Mouse (Mus musculus) CH12.LX (cell line): ENCODE results near the gene Znhit3. TPM values are rescaled to one million over a fixed set of nuclear protein-coding genes. Genes with fewer than 3 reads are reported as not detected.

Experiments
- DNase-seq: peaks from one replicate; pipeline ENCODE4 v3.0.0-alpha.2; 2013; ENCODE audit errors: extremely low read depth
- H3K27ac ChIP-seq: 2 replicates; pipeline ENCODE4 v1.5.1; 2012; ENCODE audit warnings: low read depth, mild to moderate bottlenecking, control low read depth, moderate library complexity; ENCODE audit not compliant: insufficient read depth
- H3K27me3 ChIP-seq: replicated peaks from 2 replicates; pipeline ENCODE3; 2012; ENCODE audit warnings: inconsistent platforms
- H3K36me3 ChIP-seq, 2 experiments: replicated peaks in 1 of 2; 2 replicates each; pipeline versions ENCODE3 to v1.6.1; 2012; ENCODE audit warnings: inconsistent platforms in 1 of 2, low read length in 1 of 2, mild to moderate bottlenecking in 1 of 2, mixed read lengths in 1 of 2, moderate library complexity in 1 of 2; ENCODE audit not compliant: control insufficient read depth in 1 of 2, insufficient read depth in 1 of 2
- H3K4me1 ChIP-seq, 2 experiments: 2 replicates each; pipeline ENCODE4 v1.6.1; 2012; ENCODE audit warnings: inconsistent platforms in 1 of 2, moderate library complexity in 1 of 2; ENCODE audit not compliant: insufficient read depth in 2 of 2, control insufficient read depth in 1 of 2
- H3K4me2 ChIP-seq: 2 replicates; pipeline ENCODE4 v1.6.1; 2012; ENCODE audit warnings: low read depth, mild to moderate bottlenecking, control low read depth; ENCODE audit not compliant: poor library complexity, insufficient read depth, severe bottlenecking
- H3K4me3 ChIP-seq, 3 experiments: fragments of 150-350 bp in 1 of 3; sonication (generic) in 1 of 3; replicated peaks in 1 of 3; 2 replicates each; pipeline versions ENCODE3 to v1.5.1; 2011 to 2012; ENCODE audit warnings: low read depth in 2 of 3, low read length in 2 of 3, mild to moderate bottlenecking in 2 of 3, moderate library complexity in 2 of 3, control low read depth in 1 of 3, improper control_type of control experiment in 1 of 3, inconsistent platforms in 1 of 3, mixed read lengths in 1 of 3; ENCODE audit not compliant: poor library complexity in 1 of 3
- H3K79me2 ChIP-seq: replicated peaks from 2 replicates; pipeline ENCODE4 v1.6.1; 2012; ENCODE audit warnings: mild to moderate bottlenecking, moderate library complexity; ENCODE audit not compliant: control insufficient read depth, poor library complexity, insufficient read depth, severe bottlenecking; ENCODE audit errors: extremely low read depth
- H3K9ac ChIP-seq: 2 replicates; pipeline ENCODE4 v1.6.1; 2012; ENCODE audit warnings: low read depth, mild to moderate bottlenecking, control low read depth, moderate library complexity; ENCODE audit not compliant: insufficient read depth
- H3K9me3 ChIP-seq: replicated peaks from 2 replicates; pipeline ENCODE3; 2012; ENCODE audit warnings: low read length, inconsistent platforms, mixed read lengths
- BHLHE40 ChIP-seq: IDR thresholded peaks from 2 replicates; pipeline ENCODE4 v1.6.1; 2011; ENCODE audit warnings: mild to moderate bottlenecking, low read depth, low read length, improper control_type of control experiment
- CHD1 ChIP-seq: IDR thresholded peaks from 2 replicates; pipeline ENCODE4 v1.6.1; 2012; ENCODE audit warnings: low read depth, low read length, improper control_type of control experiment, inconsistent platforms
- CHD2 ChIP-seq: IDR thresholded peaks from 2 replicates; pipeline ENCODE4 v1.6.1; 2011; ENCODE audit warnings: low read length, improper control_type of control experiment
- CTCF ChIP-seq, 2 experiments: IDR thresholded peaks in 1 of 2; conservative IDR thresholded peaks in 1 of 2; 2 replicates each; pipeline ENCODE4 v1.5.1; 2011 to 2012; ENCODE audit warnings: low read depth in 2 of 2, low read length in 2 of 2, improper control_type of control experiment in 1 of 2, inconsistent platforms in 1 of 2, mild to moderate bottlenecking in 1 of 2, moderate library complexity in 1 of 2
- E2F4 ChIP-seq: IDR thresholded peaks from 2 replicates; pipeline ENCODE4 v1.6.1; 2011; ENCODE audit warnings: low read depth, low read length, improper control_type of control experiment; ENCODE audit not compliant: insufficient replicate concordance
- ELF1 ChIP-seq: IDR thresholded peaks from 2 replicates; pipeline ENCODE4 v1.6.1; 2014; ENCODE audit warnings: low read depth, mild to moderate bottlenecking, inconsistent platforms, low read length, improper control_type of control experiment
- EP300 ChIP-seq: IDR thresholded peaks from 2 replicates; pipeline ENCODE4 v1.6.1; 2011; ENCODE audit warnings: low read length, improper control_type of control experiment
- ETS1 ChIP-seq: conservative IDR thresholded peaks from 2 replicates; pipeline ENCODE4 v1.6.1; 2012; ENCODE audit warnings: low read depth, mild to moderate bottlenecking, inconsistent platforms, low read length, improper control_type of control experiment, moderate library complexity
- GABPA ChIP-seq: IDR thresholded peaks from 2 replicates; pipeline ENCODE4 v1.6.1; 2012; ENCODE audit warnings: low read depth, low read length, improper control_type of control experiment, inconsistent platforms; ENCODE audit not compliant: insufficient replicate concordance
- HCFC1 ChIP-seq: IDR thresholded peaks from 2 replicates; pipeline ENCODE4 v1.6.1; 2012; ENCODE audit warnings: low read depth, mild to moderate bottlenecking, inconsistent platforms, low read length, improper control_type of control experiment
- IRF4 ChIP-seq: IDR thresholded peaks from 2 replicates; pipeline ENCODE4 v1.6.1; 2014; ENCODE audit warnings: low read depth, mild to moderate bottlenecking, inconsistent platforms, low read length, improper control_type of control experiment
- JUN ChIP-seq: IDR thresholded peaks from 2 replicates; pipeline ENCODE4 v1.6.1; 2011; ENCODE audit warnings: low read depth, mild to moderate bottlenecking, low read length, improper control_type of control experiment, moderate library complexity; ENCODE audit not compliant: insufficient read depth
- JUND ChIP-seq: conservative IDR thresholded peaks from 2 replicates; pipeline ENCODE4 v1.6.1; 2011; ENCODE audit warnings: low read depth, low read length, improper control_type of control experiment
- KAT2A ChIP-seq: IDR thresholded peaks from 2 replicates; pipeline ENCODE4 v1.6.1; 2012; ENCODE audit warnings: low read length, improper control_type of control experiment, inconsistent platforms; ENCODE audit not compliant: insufficient replicate concordance
- MAFK ChIP-seq: IDR thresholded peaks from 2 replicates; pipeline ENCODE4 v1.6.1; 2011; ENCODE audit warnings: low read length, improper control_type of control experiment; ENCODE audit not compliant: insufficient replicate concordance
- MAX ChIP-seq: IDR thresholded peaks from 2 replicates; pipeline ENCODE4 v1.6.1; 2011; ENCODE audit warnings: low read length, improper control_type of control experiment
- MAZ ChIP-seq: IDR thresholded peaks from 2 replicates; pipeline ENCODE4 v1.6.1; 2012; ENCODE audit warnings: low read depth, mild to moderate bottlenecking, inconsistent platforms, low read length, improper control_type of control experiment, moderate library complexity
- MEF2A ChIP-seq: IDR thresholded peaks from 2 replicates; pipeline ENCODE4 v1.6.1; 2014; ENCODE audit warnings: low read depth, mild to moderate bottlenecking, inconsistent platforms, low read length, improper control_type of control experiment, borderline replicate concordance
- MXI1 ChIP-seq: IDR thresholded peaks from 2 replicates; pipeline ENCODE4 v1.6.1; 2011; ENCODE audit warnings: mild to moderate bottlenecking, low read depth, low read length, improper control_type of control experiment
- MYC ChIP-seq: IDR thresholded peaks from 2 replicates; pipeline ENCODE4 v1.6.1; 2011; ENCODE audit warnings: low read depth, mild to moderate bottlenecking, improper control_type of control experiment, low read length
- NELFE ChIP-seq: IDR thresholded peaks from 2 replicates; pipeline ENCODE4 v1.6.1; 2011; ENCODE audit warnings: low read depth, low read length, improper control_type of control experiment
- NRF1 ChIP-seq: IDR thresholded peaks from 2 replicates; pipeline ENCODE4 v1.6.1; 2014; ENCODE audit warnings: low read depth, mild to moderate bottlenecking, inconsistent platforms, low read length, improper control_type of control experiment, moderate library complexity
- PAX5 ChIP-seq: IDR thresholded peaks from 2 replicates; pipeline ENCODE4 v1.6.1; 2012; ENCODE audit warnings: low read length, inconsistent platforms, mixed read lengths
- POLR2A ChIP-seq: IDR thresholded peaks from 2 replicates; pipeline ENCODE4 v1.6.1; 2011; ENCODE audit warnings: low read depth, mild to moderate bottlenecking, improper control_type of control experiment, low read length
- POLR2AphosphoS2 ChIP-seq: IDR thresholded peaks from 2 replicates; pipeline ENCODE4 v1.6.1; 2011; ENCODE audit warnings: low read depth, low read length, improper control_type of control experiment
- RAD21 ChIP-seq: IDR thresholded peaks from 2 replicates; pipeline ENCODE4 v1.6.1; 2011; ENCODE audit warnings: low read depth, mild to moderate bottlenecking, low read length, improper control_type of control experiment, moderate library complexity
- RCOR1 ChIP-seq: conservative IDR thresholded peaks from 2 replicates; pipeline ENCODE4 v1.6.1; 2012; ENCODE audit warnings: low read depth, mild to moderate bottlenecking, inconsistent platforms, low read length, improper control_type of control experiment
- SIN3A ChIP-seq: IDR thresholded peaks from 2 replicates; pipeline ENCODE4 v1.6.1; 2012; ENCODE audit warnings: low read length, improper control_type of control experiment, inconsistent platforms
- SMC3 ChIP-seq: IDR thresholded peaks from 2 replicates; pipeline ENCODE4 v1.6.1; 2011; ENCODE audit warnings: low read depth, low read length, improper control_type of control experiment
- TBP ChIP-seq: conservative IDR thresholded peaks from 2 replicates; pipeline ENCODE4 v1.6.1; 2011; ENCODE audit warnings: low read depth, low read length, improper control_type of control experiment
- TCF12 ChIP-seq: IDR thresholded peaks from 2 replicates; pipeline ENCODE4 v1.6.1; 2014; ENCODE audit warnings: low read depth, mild to moderate bottlenecking, inconsistent platforms, low read length, improper control_type of control experiment
- UBTF ChIP-seq: IDR thresholded peaks from 2 replicates; pipeline ENCODE4 v1.6.1; 2012; ENCODE audit warnings: low read depth, mild to moderate bottlenecking, inconsistent platforms, low read length, improper control_type of control experiment, moderate library complexity
- USF1 ChIP-seq: IDR thresholded peaks from 2 replicates; pipeline ENCODE4 v1.6.1; 2014; ENCODE audit warnings: low read depth, mild to moderate bottlenecking, inconsistent platforms, low read length, improper control_type of control experiment
- USF2 ChIP-seq: conservative IDR thresholded peaks from 2 replicates; pipeline ENCODE4 v1.6.1; 2011; ENCODE audit warnings: low read depth, low read length, improper control_type of control experiment
- ZC3H11A ChIP-seq: IDR thresholded peaks from 2 replicates; pipeline ENCODE4 v1.6.1; 2012; ENCODE audit warnings: low read depth, mild to moderate bottlenecking, inconsistent platforms, low read length, improper control_type of control experiment
- ZKSCAN1 ChIP-seq: IDR thresholded peaks from 2 replicates; pipeline ENCODE4 v1.6.1; 2012; ENCODE audit warnings: low read depth, inconsistent platforms, low read length, improper control_type of control experiment, borderline replicate concordance
- ZMIZ1 ChIP-seq: IDR thresholded peaks from 2 replicates; pipeline ENCODE4 v1.6.1; 2012; ENCODE audit warnings: low read depth, mild to moderate bottlenecking, inconsistent platforms, low read length, improper control_type of control experiment
- ZNF384 ChIP-seq: IDR thresholded peaks from 2 replicates; pipeline ENCODE4 v1.6.1; 2012; ENCODE audit warnings: low read depth, low read length, improper control_type of control experiment, inconsistent platforms
- dilution Hi-C: fragments of 300-500 bp; cut with MboI; formaldehyde crosslinking; loops from 2 replicates; pipeline ENCODE4 v1.14.3; 2020; ENCODE audit warnings: low sequenced_read_pairs; ENCODE audit not compliant: extremely low pct_unique_long_range_greater_than_20kb, extremely low pct_ligation_motif_present
- in situ Hi-C: fragments of 300-500 bp; cut with MboI; formaldehyde crosslinking; loops from 3 replicates; pipeline ENCODE4 v1.14.3; 2019; ENCODE audit warnings: low sequenced_read_pairs, low pct_ligation_motif_present, low pct_unique_long_range_greater_than_20kb, mixed read lengths
- polyA plus RNA-seq: library from polyadenylated mRNA; unstranded; fragments of >175 nt; gene quantifications from 2 replicates; pipeline ENCODE4 v1.2.1, GENCODE M21; 2012; ENCODE audit warnings: low read depth; ENCODE audit not compliant: insufficient read length
- total RNA-seq, 2 experiments: library from RNA; depleted of rRNA; stranded (reverse); fragments of 300-350 nt in 1 of 2; fragments of >200 nt in 1 of 2; gene quantifications; 2 replicates each; pipeline ENCODE4 v1.2.3; 2012 to 2014

Gene Znhit3
- 59.3 and 87.0 TPM in 2 replicates for total RNA-seq (2012; rRNA removed)
- 130 and 140 TPM in 2 replicates for total RNA-seq (2014; rRNA removed)
- 61.4 and 62.9 TPM in 2 replicates for polyA plus RNA-seq

DNA sequence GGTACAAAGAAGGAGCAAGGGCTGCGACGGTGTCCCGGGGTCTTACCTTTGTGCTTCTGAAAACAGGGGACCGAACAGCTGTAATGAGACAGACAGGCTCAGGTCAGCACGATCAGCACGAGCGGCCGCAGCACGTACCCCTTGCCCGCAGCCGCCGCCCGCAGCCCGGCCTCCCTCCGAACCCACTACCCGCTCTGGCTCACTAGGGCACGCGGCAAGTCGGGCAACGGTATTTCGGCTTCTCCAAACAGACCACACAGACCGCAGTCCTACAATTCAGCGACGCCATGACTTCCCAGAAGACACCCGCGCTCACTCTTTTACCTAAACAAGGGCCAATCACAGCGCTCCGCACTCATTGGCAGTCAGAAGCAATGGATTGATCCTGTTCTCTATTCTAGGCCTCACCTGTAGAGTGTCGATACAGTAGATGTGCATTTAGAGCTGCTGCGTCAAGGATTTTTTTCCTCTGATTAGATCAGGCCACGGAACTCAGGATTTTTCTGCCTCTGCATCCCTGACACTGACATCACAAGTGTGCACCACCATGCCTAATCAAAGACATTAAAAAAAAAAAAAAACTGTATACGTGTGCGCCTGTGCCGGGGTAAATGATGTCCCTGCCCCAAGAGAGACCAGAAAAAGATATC is at the start of gene Znhit3:
Gene Znhit3, minus strand, starts transcription at position 314 of the 650 bp plus-strand sequence.
- in situ Hi-C loops (loop anchor here (5.0 to 10.0 kb wide), 4 partner anchors 39 to 339 kb away; no protein-coding TSS in a partner anchor), dilution Hi-C loops (no loop called here)
- Histone ChIP-seq H3K4me1 (peaks cover 6 to 37% of the 10 kb centered on the region in 2 experiments; a peak in 3 of 4 replicates), H3K27ac (0 out of 2 replicates have a peak within 1 kb of the TSS, but pooled peaks have one; percentile 18), H3K9ac (peak within 1 kb of the TSS; percentile 76), H3K4me2 (peak within 1 kb of the TSS; percentile 96), H3K4me3 (peak within 1 kb of the TSS; percentile 83 to 98 (median 93)), H3K79me2 (peaks cover 21% of the 10 kb centered on the region), H3K27me3 (peaks cover 16% of the 10 kb centered on the region), H3K9me3 (no peaks in the 10 kb centered on the region), H3K36me3 (peaks cover 25 to 31% of the 10 kb centered on the region in 2 experiments)
- TF ChIP-seq UBTF (no peak), USF2 (0 out of 2 replicates have a peak, but pooled peaks have one; percentile 22), MEF2A (peak; percentile 55), POLR2A (peak; percentile 90), RCOR1 (no peak), JUND (peak; percentile 25; the same call in 1 of the 2 replicates), TBP (peak; percentile 94), SMC3 (no peak), SIN3A (peak; percentile 100), TCF12 (peak; percentile 74), ZNF384 (peak; percentile 79), ZC3H11A (no peak), ELF1 (peak; percentile 80), MXI1 (peak; percentile 81), NELFE (peak; percentile 94), PAX5 (no peak), GABPA (peak; percentile 66; the same call in 1 of the 2 replicates), EP300 (no peak), RAD21 (no peak), NRF1 (peak; percentile 64), CHD2 (peak; percentile 80; the same call in 1 of the 2 replicates), JUN (no peak), E2F4 (peak; percentile 93; the same call in 1 of the 2 replicates), BHLHE40 (peak; percentile 32; the same call in 1 of the 2 replicates), POLR2AphosphoS2 (peak; percentile 55; the same call in 1 of the 2 replicates), MYC (peak; percentile 78; the same call in 1 of the 2 replicates), MAZ (no peak), CTCF (conservative IDR thresholded peaks at IDR 0.05 in 1 of 2, IDR thresholded peaks at IDR 0.05 in 1 of 2; ENCODE audit: low read depth in 2 of 2, low read length in 2 of 2) (no peak), IRF4 (0 out of 2 replicates have a peak, but pooled peaks have one; percentile 57), USF1 (no peak), CHD1 (no peak), MAFK (peak; percentile 73; the same call in 1 of the 2 replicates), ZKSCAN1 (no peak; the same call in 1 of the 2 replicates), MAX (peak; percentile 58), KAT2A (peak; percentile 95; the same call in 1 of the 2 replicates), ZMIZ1 (peak; percentile 59; the same call in 1 of the 2 replicates), ETS1 (no peak), HCFC1 (peak; percentile 96)
- peak; percentile 95 for DNase-seq
